Mouse (Mus musculus): ENCODE measurements around the gene Alb.

Gene Alb

DNA sequence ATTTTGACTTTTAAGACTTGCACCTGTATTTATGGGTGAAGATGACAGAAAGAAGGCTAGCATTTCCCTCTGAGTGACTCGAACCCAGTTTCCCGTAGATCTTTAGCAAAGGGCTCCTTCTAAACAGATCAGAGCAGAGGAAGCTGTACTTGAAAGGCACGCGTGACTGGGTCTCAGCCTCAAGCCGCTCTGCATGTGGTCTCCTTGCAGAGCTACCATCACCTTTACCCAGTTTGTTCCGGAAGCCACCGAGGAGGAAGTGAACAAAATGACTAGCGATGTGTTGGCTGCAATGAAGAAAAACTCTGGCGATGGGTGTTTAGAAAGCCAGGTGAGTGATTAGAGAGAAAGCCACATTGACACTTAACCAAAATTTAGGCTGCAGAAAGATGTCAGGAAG, 31.7 kb downstream of the Alb start:
- ATAC-seq (ENCODE audit: low TSS enrichment), result no peak

DNA sequence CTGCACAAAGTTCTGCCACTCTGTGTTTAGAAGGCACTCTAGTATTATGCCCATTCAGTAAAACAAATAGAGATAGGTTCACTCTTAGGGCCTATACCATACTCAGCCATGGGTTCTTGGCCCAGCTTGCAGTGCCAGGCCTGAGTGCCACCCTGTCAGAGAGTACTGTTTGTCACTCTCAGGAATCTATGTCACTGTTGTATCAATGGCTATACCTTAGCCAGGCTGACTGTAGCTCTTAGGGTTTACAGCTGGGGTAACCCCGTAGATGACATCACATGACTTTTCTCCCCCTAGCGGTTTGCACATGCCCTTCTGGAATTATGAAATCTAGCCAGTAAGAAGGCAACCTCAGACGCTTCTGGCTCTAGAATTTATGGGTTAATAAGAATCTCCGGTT, 33.6 kb downstream of the Alb start:
- ATAC-seq (ENCODE audit: low TSS enrichment), result no peak

DNA sequence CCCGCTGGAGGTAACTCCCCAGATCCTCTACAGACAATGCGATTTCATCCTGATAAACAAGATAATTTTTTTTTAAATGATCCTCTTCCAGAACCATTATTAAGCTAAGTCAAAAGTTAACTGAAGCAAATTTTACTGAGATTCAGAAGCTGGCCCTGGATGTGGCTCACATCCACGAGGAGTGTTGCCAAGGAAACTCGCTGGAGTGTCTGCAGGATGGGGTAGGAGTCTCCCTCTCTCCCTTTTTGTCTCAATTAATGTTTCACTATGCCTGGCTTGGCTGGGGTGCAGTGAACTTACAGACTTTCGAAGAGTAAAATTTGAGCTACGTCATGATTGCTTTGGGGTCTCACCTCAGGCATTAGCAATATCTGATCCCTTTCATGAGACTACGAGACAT, 38.8 kb downstream of the Alb start:
- ATAC-seq (ENCODE audit: low TSS enrichment), result peak; percentile 85

DNA sequence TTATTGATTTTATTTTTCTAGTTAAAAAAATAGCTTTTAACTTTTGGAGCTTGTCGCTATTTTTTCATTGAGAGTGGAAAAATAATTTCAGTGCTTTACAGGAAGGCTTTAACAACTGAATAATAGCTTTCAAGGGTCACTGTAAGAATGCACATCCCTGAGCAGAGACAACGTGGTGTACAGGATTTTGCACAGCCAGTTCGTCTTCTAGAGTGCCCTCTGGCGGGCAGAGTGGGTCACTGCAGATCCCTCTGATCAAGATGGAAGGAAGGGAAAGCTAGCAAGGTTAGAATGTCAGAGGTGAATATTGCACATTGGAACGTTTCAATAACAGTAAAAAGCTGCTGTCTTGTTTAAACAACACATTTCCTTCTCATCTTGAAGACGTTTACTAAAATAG, 40.0 kb downstream of the Alb start:
- ATAC-seq (ENCODE audit: low TSS enrichment), result peak; percentile 92

DNA sequence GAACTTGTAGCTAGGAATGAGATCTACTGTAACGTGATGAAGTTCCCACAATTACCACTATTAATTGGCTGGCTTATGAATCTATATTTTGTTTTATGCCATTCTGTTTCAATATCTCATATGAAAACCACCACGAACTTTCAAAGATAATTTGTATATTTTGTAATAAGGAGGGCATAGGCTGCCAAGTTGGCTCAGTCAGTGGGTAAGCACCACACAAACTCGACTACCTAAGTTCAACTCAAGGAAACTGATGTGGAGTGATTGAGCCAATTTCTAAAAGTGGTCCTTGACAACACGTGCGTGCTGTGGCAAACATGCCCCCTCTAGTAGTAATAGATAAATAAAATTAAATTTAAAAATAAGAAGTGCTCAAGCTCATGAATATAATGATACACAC, 41.1 kb downstream of the Alb start:
- ATAC-seq (ENCODE audit: low TSS enrichment), result no peak

DNA sequence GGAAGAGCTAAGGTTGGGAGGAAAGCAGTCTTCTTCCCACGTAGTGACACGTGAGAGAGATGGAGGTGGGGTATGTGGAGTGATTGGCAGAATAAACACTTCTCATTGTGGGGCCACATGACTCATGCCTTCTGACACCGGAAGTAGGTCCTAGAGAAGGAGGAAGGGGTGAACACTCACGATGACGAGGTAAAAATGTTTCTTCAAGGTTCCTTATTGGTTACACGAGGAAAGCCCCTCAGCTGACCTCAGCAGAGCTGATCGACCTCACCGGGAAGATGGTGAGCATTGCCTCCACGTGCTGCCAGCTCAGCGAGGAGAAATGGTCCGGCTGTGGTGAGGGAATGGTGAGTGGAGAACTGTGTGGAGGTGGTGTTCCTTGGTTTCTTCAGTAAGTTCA, 44.0 kb downstream of the Alb start:
- ATAC-seq (ENCODE audit: low TSS enrichment), result no peak

DNA sequence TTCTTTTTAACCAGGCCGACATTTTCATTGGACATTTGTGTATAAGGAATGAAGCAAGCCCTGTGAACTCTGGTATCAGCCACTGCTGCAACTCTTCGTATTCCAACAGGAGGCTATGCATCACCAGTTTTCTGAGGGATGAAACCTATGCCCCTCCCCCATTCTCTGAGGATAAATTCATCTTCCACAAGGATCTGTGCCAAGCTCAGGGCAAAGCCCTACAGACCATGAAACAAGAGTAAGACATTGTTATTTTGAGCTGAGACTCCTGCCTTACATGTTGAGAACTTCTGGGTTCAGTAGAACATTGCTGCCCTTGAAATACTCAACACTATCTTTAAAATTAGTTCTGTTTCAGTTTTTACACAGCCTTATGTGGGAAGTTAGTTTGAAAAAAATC, 45.8 kb downstream of the Alb start:
- peak; percentile 66 for ATAC-seq (ENCODE audit: low TSS enrichment)

DNA sequence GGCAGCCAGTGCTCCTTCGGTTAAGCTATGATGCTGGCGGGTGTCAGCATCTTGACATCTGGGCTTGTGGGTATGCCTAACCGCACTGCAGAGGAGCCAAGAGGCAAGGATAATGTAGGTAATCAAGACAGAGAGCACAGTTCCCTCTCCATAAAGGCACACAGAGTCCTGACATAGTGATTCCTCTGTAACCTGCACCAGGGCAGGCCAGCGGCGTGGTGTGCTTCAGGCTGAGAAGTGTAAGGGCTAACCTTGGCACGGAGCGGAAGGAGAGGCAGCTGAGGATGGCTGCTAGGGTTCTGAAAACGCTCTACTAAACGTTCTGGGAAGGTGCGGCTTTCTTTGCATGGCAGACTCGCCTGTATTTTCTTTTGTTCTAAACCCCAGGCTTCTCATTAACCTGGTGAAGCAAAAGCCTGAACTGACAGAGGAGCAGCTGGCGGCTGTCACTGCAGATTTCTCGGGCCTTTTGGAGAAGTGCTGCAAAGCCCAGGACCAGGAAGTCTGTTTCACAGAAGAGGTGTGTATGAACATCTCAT, 46.8 kb downstream of the Alb start:
- 0 out of 2 replicates have a peak, but pooled peaks have one; percentile 14 for ATAC-seq (ENCODE audit: low TSS enrichment)

DNA sequence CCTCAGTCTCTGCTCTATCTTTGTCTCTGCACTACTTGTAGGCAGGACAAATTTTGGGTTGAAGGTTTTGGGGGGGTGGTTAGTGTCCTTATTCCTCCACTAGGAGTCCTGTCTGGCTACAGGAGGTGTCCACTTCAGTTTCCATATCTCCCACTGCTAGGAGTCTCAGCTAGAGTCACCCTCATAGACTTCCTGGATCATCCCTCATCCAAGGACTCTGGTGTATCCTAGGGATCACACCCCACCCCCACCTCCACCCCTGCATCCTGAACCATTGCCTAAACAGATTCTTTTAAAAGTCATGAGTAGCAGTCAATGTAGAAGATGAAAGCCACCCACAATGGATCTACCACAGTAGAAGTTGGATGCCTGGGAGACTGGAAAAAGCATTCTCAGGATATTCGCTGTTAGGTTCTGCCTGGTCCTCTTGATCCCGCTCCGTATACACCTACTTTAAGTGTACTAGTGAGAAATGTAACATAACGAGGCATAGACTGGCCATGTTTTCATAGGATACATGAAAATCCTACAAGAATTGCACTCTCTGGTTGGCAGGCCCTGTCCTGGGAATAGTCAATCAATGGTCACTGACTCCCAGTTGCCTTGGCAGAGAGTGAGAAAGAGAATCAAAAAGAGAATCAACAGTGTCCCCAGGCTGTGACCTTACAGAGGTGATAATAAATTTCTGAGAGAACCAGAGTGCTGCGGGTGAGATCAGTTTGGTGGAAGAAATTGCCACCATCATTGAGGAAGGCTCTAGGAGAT, 49.3 kb downstream of the Alb start:
- ATAC-seq (ENCODE audit: low TSS enrichment), result peak; percentile 41; the same call in 1 of the 2 replicates

DNA sequence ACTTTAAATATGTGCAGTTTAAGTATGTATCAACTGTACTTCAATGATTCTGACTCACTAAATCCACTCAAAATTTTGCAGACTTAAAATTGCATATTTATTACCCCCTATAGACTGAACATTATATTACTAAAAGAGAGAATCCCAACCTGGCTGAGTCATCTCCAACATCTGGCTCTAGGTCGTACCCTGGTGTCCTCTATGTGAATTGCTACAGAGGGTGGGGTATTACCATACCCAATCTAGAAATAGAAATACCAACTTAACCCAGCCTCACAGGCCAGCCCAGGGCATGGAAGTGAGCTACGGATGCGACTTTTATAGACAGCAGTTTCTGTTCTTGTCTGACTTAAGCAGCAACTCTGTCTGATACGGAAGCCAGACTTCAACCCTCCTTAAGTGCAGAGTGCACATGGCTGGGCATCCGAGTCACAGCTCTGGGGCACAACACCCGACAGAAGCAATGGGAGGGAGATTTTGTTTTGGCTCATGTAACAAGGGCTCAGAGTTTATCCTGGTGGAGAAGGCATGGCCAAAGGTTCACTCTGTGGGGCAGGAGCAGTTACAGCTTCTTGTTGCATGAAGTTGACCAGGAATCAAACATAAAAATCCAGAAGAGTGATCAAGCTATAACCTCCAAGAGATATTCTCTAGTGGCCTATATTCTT, 51.7 kb downstream of the Alb start:
- ATAC-seq (ENCODE audit: low TSS enrichment), result 0 out of 2 replicates have a peak, but pooled peaks have one; percentile 16

DNA sequence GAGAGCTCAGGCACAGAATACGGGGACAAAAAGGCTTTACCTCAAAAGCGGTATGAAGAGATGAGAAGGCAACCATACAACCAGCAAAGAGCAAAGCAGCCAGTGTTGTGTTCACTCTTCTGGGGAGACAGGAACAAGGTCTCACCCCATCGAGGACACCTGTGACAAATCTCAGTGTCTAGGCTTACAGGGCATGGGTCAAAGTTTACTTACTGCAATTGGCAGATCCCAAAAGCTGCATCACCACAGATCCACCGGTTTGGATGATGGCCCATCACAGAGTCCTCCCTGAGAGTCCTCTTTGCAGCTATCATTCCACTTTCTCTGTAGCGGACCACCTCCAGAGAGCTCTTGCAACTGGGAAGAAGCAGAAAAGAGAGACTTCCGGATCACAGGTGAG, 54.9 kb downstream of the Alb start:
- no peak for ATAC-seq (ENCODE audit: low TSS enrichment)

DNA sequence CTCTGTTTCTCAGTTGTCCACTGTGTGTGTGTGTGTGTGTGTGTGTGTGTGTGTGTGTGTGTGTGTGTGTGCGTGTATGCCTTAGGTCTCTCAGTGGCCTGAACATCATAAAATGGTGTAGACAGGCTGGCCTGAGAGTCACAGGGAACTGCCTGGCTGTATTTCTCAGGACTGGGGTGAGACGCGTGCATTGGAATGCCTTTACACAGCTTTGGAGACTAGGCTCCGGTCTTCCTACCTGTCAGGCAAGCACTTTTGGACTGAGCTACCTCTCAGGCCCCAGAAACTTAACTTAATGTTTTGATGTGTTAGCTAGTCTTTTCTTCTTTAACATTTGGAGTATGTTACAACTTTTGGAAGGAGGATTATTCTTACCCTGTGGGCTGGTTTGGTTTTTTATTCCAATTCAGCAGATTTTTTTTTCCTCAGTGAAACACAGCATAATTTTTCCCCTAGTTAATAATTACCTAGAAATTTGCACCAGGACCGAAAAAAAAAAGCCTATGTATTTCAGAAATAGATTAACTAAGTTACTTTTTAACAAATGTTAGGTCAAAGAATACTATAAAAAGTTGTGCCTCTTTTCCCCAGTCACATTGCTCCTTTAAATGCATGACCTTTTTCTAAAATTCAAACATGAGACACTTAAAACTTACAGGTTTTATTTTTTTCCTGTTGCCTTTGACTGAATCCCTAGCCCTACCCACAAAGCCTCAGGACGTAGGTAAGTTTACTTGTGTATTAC, 57.8 kb downstream of the Alb start, which contains the start of gene Afm:
Afm (plus strand) TSS at position 577 of the 745 bp plus-strand sequence.
- no peak for ATAC-seq (ENCODE audit: low TSS enrichment)

Data from frontal cortex, adult (tissue).